16 mouse cellular contexts compared by ENCODE assay signal in the genomic region with DNA sequence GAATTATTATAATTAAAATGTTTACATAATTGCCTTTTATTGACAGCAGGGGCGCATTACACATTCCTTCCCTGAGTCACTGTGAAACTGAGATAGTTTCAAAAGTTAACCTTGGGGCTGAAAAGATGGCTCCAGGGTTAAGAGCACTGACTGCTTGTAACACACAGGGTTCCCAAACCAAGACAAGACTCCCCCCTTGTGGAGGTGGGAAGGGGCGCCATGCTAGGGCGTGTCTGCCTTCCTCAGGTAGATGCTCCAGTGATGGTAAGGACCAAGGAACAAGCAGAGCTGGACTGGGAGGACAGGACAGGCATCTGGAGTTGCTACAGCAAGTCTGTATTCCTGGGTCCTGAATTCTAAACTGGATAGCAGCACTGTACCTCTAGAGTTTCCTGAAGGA.
DNase-seq lines count a peak whose midpoint lies in the region; ATAC-seq and TF ChIP-seq lines count a peak whose summit lies in the region.
"Had no signal": no experiment of that assay in that cellular context is flagged by ENCODE, and none has a peak within 500 bp of the region (broad histone marks: within the 10 kb centered on the region; RNA-seq: fewer than 3 reads in every experiment).

No protein-coding gene starts in this region.

- no peak overlapping the region for H3K9ac ChIP-seq in liver, embryonic 14.5 days (replicated peaks)
- H3K9ac ChIP-seq in liver, embryonic 11.5 days (ENCODE audit: low read depth, low read length), result no peak overlapping the region
- no peak overlapping the region for H3K9ac ChIP-seq in stomach, postnatal 0 days (ENCODE audit: low read length)
- H3K9ac ChIP-seq: embryonic facial prominence, embryonic 12.5 days had no signal

- intact Hi-C loops in gastrocnemius, adult 2 months (cut with DNase I), result no loop called here

- ATAC-seq in liver, embryonic 14.5 days (ENCODE audit: insufficient read depth), result no peak
- no peak for ATAC-seq in liver, embryonic 11.5 days (replicated peaks; ENCODE audit: low FRiP score)
- no peak for ATAC-seq in stomach, postnatal 0 days (ENCODE audit: low FRiP score, low TSS enrichment)

- WGBS in liver, embryonic 14.5 days (ENCODE audit: insufficient replicate concordance), result 53% methylated on average over 3 of the region's 3 CpGs
- 61% methylated on average over 3 of the region's 3 CpGs for WGBS in liver, embryonic 11.5 days
- 77% methylated on average over 3 of the region's 3 CpGs for WGBS in stomach, postnatal 0 days

- H3K4me1 ChIP-seq in liver, embryonic 14.5 days (replicated peaks; ENCODE audit: control insufficient read depth in 2 of 2, insufficient read depth in 2 of 2, low read length in 1 of 2), result no peaks in the 10 kb centered on the region
- no peaks in the 10 kb centered on the region for H3K4me1 ChIP-seq in liver, embryonic 11.5 days (replicated peaks; ENCODE audit: control insufficient read depth, insufficient read depth, low read length)
- no peaks in the 10 kb centered on the region for H3K4me1 ChIP-seq in stomach, postnatal 0 days (replicated peaks; ENCODE audit: control insufficient read depth, insufficient read depth)
- H3K4me1 ChIP-seq: embryonic facial prominence, embryonic 12.5 days had no signal

- TF ChIP-seq CTCF in gastrocnemius, adult 2 months (IDR thresholded peaks at IDR 0.05), result peak; percentile 39; the same call in 1 of the 2 replicates
- TF ChIP-seq CTCF in liver, embryonic 14.5 days (IDR thresholded peaks at IDR 0.05; ENCODE audit: low read depth), result 0 out of 2 replicates have a peak, but pooled peaks have one; percentile 12
- peak; percentile 37 for TF ChIP-seq CTCF in stomach, postnatal 0 days (IDR thresholded peaks at IDR 0.05; ENCODE audit: low read depth)

- no peak overlapping the region for H3K4me2 ChIP-seq in liver, embryonic 14.5 days (ENCODE audit: low read depth)
- no peak overlapping the region for H3K4me2 ChIP-seq in liver, embryonic 11.5 days
- no peak overlapping the region for H3K4me2 ChIP-seq in stomach, postnatal 0 days (replicated peaks; ENCODE audit: low read depth)
- H3K4me2 ChIP-seq: embryonic facial prominence, embryonic 12.5 days; heart, embryonic 11.5 days had no signal

- TF ChIP-seq EP300 in liver, embryonic 14.5 days (IDR thresholded peaks at IDR 0.05; ENCODE audit: low read depth), result no peak
- TF ChIP-seq EP300 in stomach, postnatal 0 days (optimal IDR thresholded peaks at IDR 0.05), result no peak

- no peaks in the 10 kb centered on the region for H3K9me3 ChIP-seq in liver, embryonic 14.5 days (ENCODE audit: control insufficient read depth, low read length)
- H3K9me3 ChIP-seq in liver, embryonic 11.5 days (ENCODE audit: control insufficient read depth, low read length), result no peaks in the 10 kb centered on the region
- H3K9me3 ChIP-seq in stomach, postnatal 0 days (ENCODE audit: control insufficient read depth, low read length), result no peaks in the 10 kb centered on the region
- H3K9me3 ChIP-seq: embryonic facial prominence, embryonic 12.5 days had no signal

- H3K4me3 ChIP-seq in gastrocnemius, adult 2 months, result no peak overlapping the region
- no peak overlapping the region for H3K4me3 ChIP-seq in liver, embryonic 14.5 days (ENCODE audit: insufficient read depth in 1 of 2, low read depth in 2 of 2, low read length in 2 of 2)
- H3K4me3 ChIP-seq in liver, embryonic 11.5 days (ENCODE audit: low read depth, low read length), result no peak overlapping the region
- H3K4me3 ChIP-seq in stomach, postnatal 0 days (ENCODE audit: low read depth, low read length), result no peak overlapping the region
- H3K4me3 ChIP-seq: embryonic facial prominence, embryonic 12.5 days had no signal

- DNase-seq in gastrocnemius, adult 2 months, result no peak
- DNase-seq in gastrocnemius, adult 18-20 months (ENCODE audit: low spot score), result no peak
- DNase-seq in liver, embryonic 14.5 days (ENCODE audit: low read depth in 3 of 3, low spot score in 3 of 3), result no peak
- DNase-seq in liver, embryonic 11.5 days (ENCODE audit: low spot score), result no peak
- DNase-seq in NIH3T3 (ENCODE audit: low read depth), result peak; percentile 9
- no peak for DNase-seq in stomach, postnatal 0 days (ENCODE audit: low spot score)
- no peak for DNase-seq in spleen, adult 18-20 months
- DNase-seq: adrenal gland, postnatal 10 days; cerebellum, adult 9-10 months; gastrocnemius, postnatal 36 days; heart, postnatal 36 days; kidney, postnatal 10 days; midbrain, embryonic 14.5 days; right cerebral cortex, postnatal 25 days had no signal

- H3K27ac ChIP-seq in gastrocnemius, adult 2 months, result no peak overlapping the region
- H3K27ac ChIP-seq in liver, embryonic 14.5 days, result no peak overlapping the region
- no peak overlapping the region for H3K27ac ChIP-seq in liver, embryonic 11.5 days (ENCODE audit: low read depth, low read length)
- no peak overlapping the region for H3K27ac ChIP-seq in stomach, postnatal 0 days (replicated peaks)
- H3K27ac ChIP-seq: embryonic facial prominence, embryonic 12.5 days had no signal

- no peaks in the 10 kb centered on the region for H3K27me3 ChIP-seq in liver, embryonic 14.5 days (ENCODE audit: control insufficient read depth, insufficient read depth, low read length)
- H3K27me3 ChIP-seq in liver, embryonic 11.5 days (replicated peaks; ENCODE audit: control insufficient read depth, insufficient read depth, low read length), result no peaks in the 10 kb centered on the region
- H3K27me3 ChIP-seq in stomach, postnatal 0 days (ENCODE audit: control insufficient read depth, insufficient read depth, low read length), result no peaks in the 10 kb centered on the region
- H3K27me3 ChIP-seq: embryonic facial prominence, embryonic 12.5 days had no signal

- H3K36me3 ChIP-seq in liver, embryonic 14.5 days (replicated peaks; ENCODE audit: control insufficient read depth, insufficient read depth, low read depth), result no peaks in the 10 kb centered on the region
- no peaks in the 10 kb centered on the region for H3K36me3 ChIP-seq in liver, embryonic 11.5 days (ENCODE audit: control insufficient read depth, insufficient read depth, low read length)
- no peaks in the 10 kb centered on the region for H3K36me3 ChIP-seq in stomach, postnatal 0 days (ENCODE audit: control insufficient read depth, insufficient read depth, low read length)
- H3K36me3 ChIP-seq: embryonic facial prominence, embryonic 12.5 days had no signal
